Mouse (Mus musculus) erythroid progenitor cell, adult 5-6 weeks (primary cell): ENCODE measurements around the gene Snca. TPM values are rescaled to one million over a fixed set of nuclear protein-coding genes. Genes with fewer than 3 reads are reported as not detected.
A peak's percentile ranks its signal among the peaks of the same experiment; 100 is the strongest.

Experiments
- ATAC-seq: replicated peaks from 2 replicates; pipeline ENCODE4 v1.8.0; 2016; ENCODE audit warnings: moderate number of reproducible peaks, mild to moderate bottlenecking, moderate TSS enrichment, inconsistent platforms; ENCODE audit not compliant: poor library complexity, low FRiP score, severe bottlenecking
- total RNA-seq, 2 experiments: library from RNA; stranded (forward) in 1 of 2; stranded (reverse) in 1 of 2; fragments of 150-400 nt in 1 of 2; fragments of 186-747, 209-891 nt in 1 of 2; gene quantifications; 2 replicates each; pipeline versions ENCODE4 v1.2.3 to v1.2.4; 2015 to 2017; ENCODE audit warnings: low replicate concordance in 2 of 2

The Snca gene
- total RNA-seq, 2 experiments from 2014 or later = 812 to 867 TPM

- ATAC-seq = no peak
These were observed 98.5 kb downstream of the Snca start for GRCm38 (mm10) chr6:60731164-60731563.

- no peak for ATAC-seq
These were observed 105.4 kb downstream of the Snca start for GRCm38 (mm10) chr6:60724110-60724829.

GRCm38 (mm10) chr6:60717566-60717965 lies 112.1 kb downstream of the Snca start:
- ATAC-seq = no peak

- no peak for ATAC-seq
These were observed 119.6 kb downstream of the Snca start for GRCm38 (mm10) chr6:60709997-60710471.

- ATAC-seq = no peak
These were observed 131.6 kb downstream of the Snca start for GRCm38 (mm10) chr6:60698072-60698471.

- peak; percentile 67 for ATAC-seq
These were observed 142.6 kb downstream of the Snca start for GRCm38 (mm10) chr6:60687048-60687447.

- peak; percentile 46; the same call in 1 of the 2 replicates for ATAC-seq
These were observed 147.4 kb downstream of the Snca start for GRCm38 (mm10) chr6:60682233-60682632.

Other genes starting within 250 kb of the Snca start
- 0.42 TPM in 1 of 2 replicates, not detected in the other for gene Mmrn1, start 95.1 kb upstream of the Snca start, total RNA-seq (2015; ENCODE audit: low replicate concordance)
- gene Mmrn1, start 95.1 kb upstream of the Snca start, total RNA-seq (2017; ENCODE audit: low replicate concordance) = 0.39 TPM in 1 of 2 replicates, not detected in the other